Mouse (Mus musculus) splenic B cell, adult 2 months (primary cell): ENCODE measurements around the gene Tgm2.

Experiments
- DNase-seq: peaks from one replicate; pipeline ENCODE4 v3.0.0-alpha.2; 2011; ENCODE audit warnings: low read depth, low spot score
- H3K27me3 ChIP-seq: 2 replicates; pipeline ENCODE4 v1.6.1; 2012; ENCODE audit warnings: mild to moderate bottlenecking, low read length, moderate library complexity, mixed read lengths; ENCODE audit not compliant: control insufficient read depth, poor library complexity, insufficient read depth, severe bottlenecking
- H3K36me3 ChIP-seq: 2 replicates; pipeline ENCODE4 v1.6.1; 2012; ENCODE audit warnings: mild to moderate bottlenecking, low read length, moderate library complexity, mixed read lengths; ENCODE audit not compliant: control insufficient read depth, poor library complexity, insufficient read depth, severe bottlenecking

The Tgm2 gene

GRCm38 (mm10) chr2:158175433-158175832, 29.2 kb upstream of the Tgm2 start:
- peak; percentile 46 for DNase-seq
- Histone ChIP-seq H3K27me3 (no peaks in the 10 kb centered on the region), H3K36me3 (no peaks in the 10 kb centered on the region)

DNA sequence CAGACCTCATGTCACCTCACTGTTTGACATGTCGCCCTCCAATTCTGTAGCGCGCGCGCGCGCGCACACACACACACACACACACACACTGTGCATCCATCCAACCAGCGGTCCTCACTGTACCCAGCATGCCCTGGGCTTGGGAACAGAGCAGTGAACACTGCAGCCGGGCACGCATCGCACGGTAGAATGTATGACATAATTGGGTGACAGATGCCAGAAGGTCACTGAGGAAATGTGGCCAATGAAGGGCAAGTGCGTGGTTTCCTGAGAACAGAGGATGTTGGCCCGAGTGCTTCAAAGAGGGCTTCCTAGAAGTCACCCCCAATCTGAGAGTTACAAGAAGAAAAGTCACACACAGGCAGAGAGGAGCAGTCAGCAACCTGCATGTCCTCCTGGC, 28.7 kb upstream of the Tgm2 start:
- DNase-seq, result peak; percentile 55
- no peaks in the 10 kb centered on the region for H3K36me3 ChIP-seq
- no peaks in the 10 kb centered on the region for H3K27me3 ChIP-seq

DNA sequence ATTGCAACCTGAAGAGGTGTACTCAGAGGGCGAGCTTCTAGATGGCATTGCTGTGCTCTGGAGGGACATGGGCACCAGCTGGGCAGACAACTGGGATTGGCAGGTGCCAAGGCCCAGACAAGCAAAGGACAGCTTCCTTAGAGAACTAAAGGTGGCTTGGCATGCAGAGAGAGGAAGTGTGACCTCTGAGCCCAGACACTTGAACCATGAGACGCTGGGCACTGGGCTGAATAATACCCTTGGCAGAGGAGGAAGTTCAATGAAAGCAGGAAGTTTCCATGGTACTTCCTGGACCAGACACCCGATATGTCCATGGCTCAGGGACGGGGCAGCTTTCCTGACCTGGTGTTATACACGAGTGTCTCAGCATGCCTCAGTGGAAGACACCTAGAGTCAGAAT, 28.2 kb upstream of the Tgm2 start:
- H3K27me3 ChIP-seq, result no peaks in the 10 kb centered on the region

GRCm38 (mm10) chr2:158170394-158170793, 24.2 kb upstream of the Tgm2 start:
- DNase-seq, result no peak
- H3K36me3 ChIP-seq, result no peaks in the 10 kb centered on the region
- H3K27me3 ChIP-seq, result no peaks in the 10 kb centered on the region

More for the DNA sequence above, 28.2 kb upstream of the Tgm2 start:
- peak; percentile 59 for DNase-seq
- no peaks in the 10 kb centered on the region for H3K36me3 ChIP-seq

DNA sequence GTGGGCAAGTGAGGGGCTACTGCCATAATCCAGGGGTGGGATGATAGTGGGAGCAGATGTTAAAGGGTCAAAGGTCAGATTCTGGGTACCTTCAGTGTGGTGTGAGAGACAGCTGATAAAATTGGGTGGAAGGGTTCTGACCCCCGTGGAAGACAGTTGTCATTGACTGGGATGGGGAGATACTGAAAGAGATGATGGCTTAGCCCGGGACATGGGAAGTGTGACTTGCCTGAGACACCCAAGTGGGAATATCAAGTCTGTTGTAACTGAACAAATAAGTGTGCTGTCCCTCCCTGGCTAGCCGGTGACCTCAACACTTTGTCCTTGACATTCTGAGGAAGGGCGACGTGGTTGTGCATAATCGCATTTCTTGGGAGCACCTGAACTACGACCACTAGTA, 23.5 kb upstream of the Tgm2 start:
- no peak for DNase-seq
- H3K27me3 ChIP-seq, result no peaks in the 10 kb centered on the region
- H3K36me3 ChIP-seq, result no peaks in the 10 kb centered on the region

DNA sequence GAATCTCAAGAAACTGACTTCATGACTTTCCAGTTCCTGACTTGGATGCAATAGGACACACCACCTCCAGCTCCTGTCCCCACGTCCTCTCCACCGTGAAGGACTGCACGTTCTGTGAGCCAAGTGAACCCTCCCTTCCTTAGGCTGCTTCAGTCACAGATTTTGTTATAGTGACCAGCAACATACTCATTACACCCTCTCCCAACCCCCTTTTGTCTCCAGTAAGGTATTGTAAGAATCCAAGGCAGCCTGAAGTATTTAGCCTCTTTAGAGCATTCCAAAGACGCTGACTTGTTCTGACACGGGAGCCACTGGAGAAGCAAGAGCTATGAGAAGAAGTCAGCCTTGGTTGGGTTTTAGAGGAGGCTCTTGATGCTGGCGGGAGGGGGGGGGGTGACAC, 23.1 kb upstream of the Tgm2 start:
- no peaks in the 10 kb centered on the region for H3K27me3 ChIP-seq
- DNase-seq, result no peak
- no peaks in the 10 kb centered on the region for H3K36me3 ChIP-seq

DNA sequence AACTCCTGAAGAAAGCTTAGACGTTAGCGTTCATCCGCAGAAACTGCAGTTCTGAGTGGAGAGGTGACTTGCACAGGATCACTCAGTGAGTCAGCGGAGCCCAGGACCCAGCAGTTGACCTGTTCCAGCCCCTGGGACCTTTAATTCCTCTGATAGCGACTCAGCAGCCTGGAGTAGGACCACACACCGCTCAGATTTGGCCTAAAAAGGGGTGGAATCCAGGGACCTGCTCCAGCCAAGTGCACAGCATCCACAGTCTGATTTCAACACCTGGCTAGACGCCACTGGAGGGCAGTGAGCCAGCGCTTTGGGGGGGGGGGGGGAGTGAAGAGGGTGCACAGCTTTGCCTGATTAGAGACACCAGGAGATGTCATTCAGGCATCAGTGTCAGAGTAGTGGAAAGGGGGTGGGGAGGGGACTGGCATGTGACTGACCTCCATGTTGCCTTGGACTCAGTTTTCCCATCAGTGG, 22.5 kb upstream of the Tgm2 start:
- Histone ChIP-seq H3K36me3 (no peaks in the 10 kb centered on the region), H3K27me3 (no peaks in the 10 kb centered on the region)
- no peak for DNase-seq

DNA sequence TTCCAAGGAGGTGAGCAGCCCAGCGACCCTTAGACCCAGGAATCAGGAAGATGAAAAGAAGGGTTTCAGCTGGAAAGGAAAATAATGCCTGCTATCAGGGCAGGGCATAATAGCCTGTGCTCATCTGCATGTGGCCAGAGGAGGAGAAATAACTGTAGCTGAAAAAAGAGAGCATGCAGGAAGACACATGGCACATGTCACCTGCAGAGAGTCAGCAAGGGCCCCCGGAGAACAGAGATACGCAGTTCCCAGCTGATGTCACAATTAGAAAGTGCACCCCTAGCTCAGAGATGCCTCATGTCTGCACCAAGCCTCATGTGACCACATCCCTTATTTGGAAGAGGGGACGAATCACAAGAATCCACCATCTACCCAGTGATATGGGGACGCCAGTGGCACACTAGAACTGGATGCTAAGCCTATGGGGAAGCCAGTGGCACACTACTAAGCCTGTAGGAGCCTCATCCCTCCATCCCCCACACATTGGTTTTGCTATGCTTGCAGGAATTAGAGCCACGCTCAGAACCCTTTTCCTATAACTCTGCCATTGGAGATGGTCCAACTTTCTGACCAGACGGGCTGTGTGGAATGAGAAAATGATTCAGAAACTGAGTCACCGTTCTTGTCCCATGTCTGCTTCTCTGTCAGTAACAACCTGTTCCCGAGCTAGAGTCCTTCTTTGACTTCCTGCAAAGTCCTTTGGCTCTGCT, 21.4 kb upstream of the Tgm2 start:
- Histone ChIP-seq H3K36me3 (no peaks in the 10 kb centered on the region), H3K27me3 (no peaks in the 10 kb centered on the region)
- DNase-seq, result peak; percentile 41

DNA sequence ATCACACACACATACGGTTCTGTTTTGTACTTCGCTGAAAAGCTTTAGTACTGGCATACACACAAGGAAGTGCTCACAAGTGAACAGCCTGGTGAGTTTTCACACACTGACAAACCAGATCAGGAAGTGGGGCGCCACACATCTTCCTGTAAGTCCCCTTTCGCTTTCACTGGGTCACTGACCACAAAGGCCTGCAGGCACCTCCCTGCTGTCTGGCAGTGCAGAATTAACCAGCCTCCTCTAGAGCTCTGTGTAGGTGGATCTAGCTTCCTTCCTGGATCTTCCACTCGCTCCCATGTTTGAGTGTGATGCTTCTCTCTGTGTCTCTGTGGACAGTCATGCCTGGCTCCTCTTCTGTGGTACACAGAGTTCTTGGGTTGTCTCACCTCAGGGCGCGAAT, 20.4 kb upstream of the Tgm2 start:
- no peaks in the 10 kb centered on the region for H3K27me3 ChIP-seq
- no peaks in the 10 kb centered on the region for H3K36me3 ChIP-seq
- DNase-seq, result peak; percentile 85

DNA sequence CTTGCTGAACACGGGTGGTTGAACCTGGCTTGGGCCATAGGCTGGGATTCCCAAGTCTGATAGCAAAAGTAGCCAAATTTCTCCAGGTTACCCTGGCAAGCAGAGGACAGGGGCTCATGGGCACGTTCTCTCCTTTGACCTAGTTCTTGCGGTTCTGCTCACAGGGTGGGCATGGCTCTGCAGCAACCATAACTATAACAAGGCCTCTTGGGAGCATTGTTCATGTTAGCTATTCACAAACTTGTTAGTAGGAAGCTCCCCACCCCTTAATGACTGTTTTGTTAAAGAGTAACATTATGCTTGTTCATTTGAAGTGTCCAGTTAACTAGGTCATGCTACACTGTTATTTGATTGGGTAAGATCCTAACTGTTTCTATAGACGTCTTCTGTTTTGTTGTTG, 19.5 kb upstream of the Tgm2 start:
- H3K36me3 ChIP-seq, result no peaks in the 10 kb centered on the region
- no peak for DNase-seq
- no peaks in the 10 kb centered on the region for H3K27me3 ChIP-seq

DNA sequence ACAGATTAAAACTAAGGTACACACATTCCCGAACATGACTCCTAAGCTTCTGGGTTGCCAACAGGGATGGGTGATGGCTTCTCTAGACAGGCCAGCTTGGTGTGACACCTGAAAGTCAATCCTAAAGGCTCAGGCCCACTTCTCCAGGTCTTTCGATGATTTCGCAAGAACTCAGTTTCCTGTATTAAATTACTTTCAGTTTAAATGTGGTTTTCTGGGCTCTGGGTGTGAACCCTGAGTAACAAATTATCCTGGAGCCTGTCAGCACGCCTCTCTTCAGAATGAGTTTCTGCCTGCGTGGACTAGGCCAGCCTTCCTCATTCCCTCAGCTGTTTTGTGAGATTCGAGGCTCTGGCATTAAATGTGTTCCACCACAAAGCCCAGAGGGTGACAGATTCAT, 16.8 kb upstream of the Tgm2 start:
- Histone ChIP-seq H3K27me3 (no peaks in the 10 kb centered on the region), H3K36me3 (no peaks in the 10 kb centered on the region)
- DNase-seq, result no peak

DNA sequence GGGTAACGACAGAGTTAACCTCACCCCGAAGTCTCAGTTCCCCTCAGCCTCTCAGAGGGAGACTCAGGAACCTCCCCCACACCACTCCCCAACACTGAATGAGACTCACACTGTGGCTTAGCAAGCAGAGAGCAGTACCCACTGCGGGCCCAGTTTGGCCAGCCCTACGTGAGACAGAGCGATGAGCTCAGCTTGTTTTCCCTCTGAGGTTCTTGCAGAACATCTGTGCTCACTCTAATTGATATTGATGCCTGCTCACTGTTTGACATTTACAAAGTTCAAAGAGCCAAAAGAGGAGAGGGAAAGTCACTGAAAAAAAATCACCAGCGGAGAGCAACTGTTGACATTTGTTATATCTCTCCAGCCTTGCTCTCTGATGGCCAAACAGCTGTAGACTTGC, 15.5 kb upstream of the Tgm2 start:
- no peak for DNase-seq
- H3K27me3 ChIP-seq, result no peaks in the 10 kb centered on the region

GRCm38 (mm10) chr2:158159376-158160235, 13.4 kb upstream of the Tgm2 start:
- peak; percentile 61 for DNase-seq
- no peaks in the 10 kb centered on the region for H3K36me3 ChIP-seq
- H3K27me3 ChIP-seq, result no peaks in the 10 kb centered on the region

More for the DNA sequence above, 15.5 kb upstream of the Tgm2 start:
- no peaks in the 10 kb centered on the region for H3K36me3 ChIP-seq

GRCm38 (mm10) chr2:158157654-158158053, 11.4 kb upstream of the Tgm2 start:
- Histone ChIP-seq H3K36me3 (no peaks in the 10 kb centered on the region), H3K27me3 (no peaks in the 10 kb centered on the region; the same call in 1 of the 2 replicates)
- DNase-seq, result no peak

DNA sequence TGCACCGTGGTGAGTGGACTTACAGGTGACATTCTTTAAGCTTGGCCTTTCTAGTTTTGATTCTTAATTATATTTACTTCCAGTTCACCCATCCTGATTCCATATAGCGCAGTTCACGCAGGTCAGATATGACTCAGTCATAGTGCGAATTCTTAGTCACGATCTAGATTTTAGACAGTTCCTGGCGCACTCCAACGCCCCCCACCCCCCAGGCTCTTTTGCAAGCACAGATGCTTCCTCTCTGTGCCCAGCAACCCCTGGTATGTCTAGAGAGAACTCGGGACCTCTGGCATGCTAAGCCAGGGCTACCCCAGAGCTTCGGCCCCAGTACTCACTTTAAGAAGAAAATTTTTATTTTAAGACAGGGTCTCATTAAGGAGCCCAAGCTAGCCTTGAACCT, 10.3 kb upstream of the Tgm2 start:
- H3K36me3 ChIP-seq, result no peaks in the 10 kb centered on the region
- no peaks in the 10 kb centered on the region; the same call in 1 of the 2 replicates for H3K27me3 ChIP-seq
- DNase-seq, result no peak
